Mouse (Mus musculus) liver, embryonic 14.5 days (tissue): ENCODE measurements at regions not wholly inside any gene's neighbourhood (a gene's known extent, or its start where the extent isn't known, plus 50 kb on each side); places are given as distances from the start of the nearest gene placed in this dataset.

Source experiments
- CTCF ChIP-seq: IDR thresholded peaks from 2 replicates; pipeline ENCODE4 v1.5.1; 2016; ENCODE audit warnings: antibody characterized with exemption, low read depth, control low read depth
- EP300 ChIP-seq: IDR thresholded peaks from 2 replicates; pipeline ENCODE4 v1.6.1; 2016; ENCODE audit warnings: antibody characterized with exemption, low read depth

- no peak for TF ChIP-seq CTCF
- TF ChIP-seq EP300: no peak
Observed at GRCm38 (mm10) chr8:76754166-76754565, 145.1 kb upstream of the Nr3c2 start.
